Mouse (Mus musculus) hindbrain, embryonic 14.5 days (tissue): Measurements from ENCODE around the gene Acot7. TPM values are rescaled to one million over a fixed set of nuclear protein-coding genes. Genes with fewer than 3 reads are reported as not detected.

Source experiments
- ATAC-seq: fragments of 200-750 bp; cut with Nextera tagmentation; 2 replicates; pipeline ENCODE4 v1.8.0; 2017; ENCODE audit warnings: moderate number of reproducible peaks, mild to moderate bottlenecking, moderate TSS enrichment, moderate library complexity; ENCODE audit not compliant: low FRiP score
- DNase-seq: peaks from one replicate; pipeline ENCODE4 v3.0.0-alpha.2; 2015; ENCODE audit warnings: low spot score
- H3K27ac ChIP-seq: fragments of 300-500 bp; sonication (generic); 2 replicates; pipeline ENCODE4 v1.5.1; 2014; ENCODE audit warnings: mild to moderate bottlenecking, moderate library complexity
- H3K27me3 ChIP-seq: fragments of 300-500 bp; sonication (generic); 2 replicates; pipeline ENCODE4 v1.6.1; 2014; ENCODE audit warnings: mild to moderate bottlenecking, low read length, mixed read lengths; ENCODE audit not compliant: control insufficient read depth, insufficient read depth
- H3K36me3 ChIP-seq: fragments of 300-500 bp; sonication (generic); replicated peaks from 2 replicates; pipeline ENCODE4 v1.6.1; 2014; ENCODE audit not compliant: control insufficient read depth, insufficient read depth
- H3K4me1 ChIP-seq: fragments of 300-500 bp; sonication (generic); replicated peaks from 2 replicates; pipeline ENCODE4 v1.6.1; 2014; ENCODE audit warnings: antibody characterized with exemption, low read length, mixed read lengths; ENCODE audit not compliant: control insufficient read depth, insufficient read depth
- H3K4me2 ChIP-seq: fragments of 300-500 bp; sonication (generic); replicated peaks from 2 replicates; pipeline ENCODE4 v1.6.1; 2014; ENCODE audit warnings: mild to moderate bottlenecking, moderate library complexity
- H3K4me3 ChIP-seq: fragments of 300-500 bp; sonication (generic); replicated peaks from 2 replicates; pipeline ENCODE4 v1.5.1; 2014; ENCODE audit warnings: mild to moderate bottlenecking, low read length
- H3K9ac ChIP-seq: fragments of 300-500 bp; sonication (generic); 2 replicates; pipeline ENCODE4 v1.6.1; 2014
- H3K9me3 ChIP-seq: fragments of 300-500 bp; sonication (generic); 2 replicates; pipeline ENCODE4 v1.6.1; 2016; ENCODE audit warnings: low read length; ENCODE audit not compliant: control insufficient read depth
- WGBS: fragments of 180-500 bp; shearing (Covaris S2); extraction: QIAGEN DNeasy Blood & Tissue Kit; methylation state at CpG from one replicate; pipeline ENCODE4 v1.1.7; 2014; 5-methylcytosine and 5-hydroxymethylcytosine counted together
- polyA plus RNA-seq: library from polyadenylated mRNA; unstranded; fragments of >200 nt; fragmentation: Nextera tagmentation; extraction: Ambion mirVana; gene quantifications from 2 replicates; pipeline ENCODE4 v1.2.1, GENCODE M21; 2014

Acot7 gene
- polyA plus RNA-seq, 1 experiment from 2014 or later, result 352 TPM

DNA sequence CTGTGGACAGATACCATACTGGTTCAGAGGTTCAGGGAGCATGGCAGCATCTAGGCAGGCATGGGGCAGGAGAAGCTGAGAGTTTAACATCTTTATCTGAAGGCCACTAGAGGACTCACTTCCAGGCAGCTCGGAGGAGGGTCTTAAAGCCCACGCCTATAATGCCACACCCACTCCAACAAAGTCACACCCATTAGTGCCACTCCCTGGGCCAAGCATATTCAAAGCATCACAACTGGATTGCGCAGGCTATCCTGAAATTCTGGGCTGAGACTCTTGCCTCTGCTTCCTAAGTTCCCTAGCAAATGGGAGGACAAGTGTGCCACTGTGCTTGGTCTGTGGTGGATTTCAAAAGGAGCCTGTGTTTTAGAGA, 7.2 kb downstream of the Acot7 start:
- H3K4me3 ChIP-seq, result no peak overlapping the region
- no peak for DNase-seq
- WGBS, result 2% methylated on average over 3 of the region's 3 CpGs
- peak; percentile 5; the same call in 1 of the 2 replicates for ATAC-seq
- peak overlapping the region; percentile 76; the same call in 1 of the 2 replicates for H3K27ac ChIP-seq
- H3K4me1 ChIP-seq, result peaks cover 17% of the 10 kb centered on the region
- no peaks in the 10 kb centered on the region for H3K27me3 ChIP-seq
- H3K4me2 ChIP-seq, result peak overlapping the region; percentile 41; the same call in 1 of the 2 replicates
- H3K36me3 ChIP-seq, result peaks cover 7% of the 10 kb centered on the region; the same call in 1 of the 2 replicates
- no peaks in the 10 kb centered on the region for H3K9me3 ChIP-seq
- H3K9ac ChIP-seq, result peak overlapping the region; percentile 43; the same call in 1 of the 2 replicates

DNA sequence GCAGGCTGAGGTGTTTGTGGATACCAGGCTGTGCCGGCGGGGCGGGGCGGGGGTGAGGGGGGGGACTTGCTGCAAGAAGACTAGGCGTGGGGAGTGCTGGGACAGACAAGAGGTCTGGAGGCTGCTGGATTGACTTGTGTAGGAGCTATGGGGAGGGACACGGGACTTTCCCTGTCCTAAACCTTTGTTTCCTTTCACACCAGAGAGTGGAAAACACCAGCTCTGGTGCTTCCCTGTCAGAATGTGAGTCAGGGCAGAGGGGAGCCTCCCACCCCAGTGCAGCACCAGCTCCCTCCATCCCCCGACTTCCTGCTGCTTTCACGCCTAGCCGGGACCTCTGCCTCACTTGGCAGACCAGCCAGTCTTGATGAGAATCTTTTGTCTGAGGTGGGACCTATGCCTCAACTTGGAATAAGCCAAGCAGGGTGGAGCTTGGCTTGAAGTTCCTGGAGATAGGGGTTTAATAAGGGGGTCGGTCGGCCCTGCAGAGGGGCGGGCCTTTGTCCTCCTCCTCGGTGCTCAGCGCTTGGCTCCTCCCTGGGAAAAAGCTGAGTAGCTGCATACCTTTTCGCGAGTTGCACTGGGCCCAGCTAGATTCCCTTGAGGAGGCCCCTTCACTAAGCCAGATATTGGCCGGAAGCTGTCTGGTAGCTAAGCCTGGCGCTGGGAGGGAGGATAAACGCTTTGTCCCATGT, 7.7 kb downstream of the Acot7 start:
- ATAC-seq (peak; percentile 69), DNase-seq (peak; percentile 61)
- peak overlapping the region; percentile 41 for H3K4me2 ChIP-seq
- peak overlapping the region; percentile 76 for H3K27ac ChIP-seq
- H3K27me3 ChIP-seq, result no peaks in the 10 kb centered on the region
- no peaks in the 10 kb centered on the region for H3K9me3 ChIP-seq
- peaks cover 7% of the 10 kb centered on the region; the same call in 1 of the 2 replicates for H3K36me3 ChIP-seq
- H3K4me1 ChIP-seq, result peaks cover 14% of the 10 kb centered on the region
- peak overlapping the region; percentile 43 for H3K9ac ChIP-seq
- WGBS, result 5% methylated on average over 19 of the region's 19 CpGs
- H3K4me3 ChIP-seq, result peak overlapping the region; percentile 3; the same call in 1 of the 2 replicates

DNA sequence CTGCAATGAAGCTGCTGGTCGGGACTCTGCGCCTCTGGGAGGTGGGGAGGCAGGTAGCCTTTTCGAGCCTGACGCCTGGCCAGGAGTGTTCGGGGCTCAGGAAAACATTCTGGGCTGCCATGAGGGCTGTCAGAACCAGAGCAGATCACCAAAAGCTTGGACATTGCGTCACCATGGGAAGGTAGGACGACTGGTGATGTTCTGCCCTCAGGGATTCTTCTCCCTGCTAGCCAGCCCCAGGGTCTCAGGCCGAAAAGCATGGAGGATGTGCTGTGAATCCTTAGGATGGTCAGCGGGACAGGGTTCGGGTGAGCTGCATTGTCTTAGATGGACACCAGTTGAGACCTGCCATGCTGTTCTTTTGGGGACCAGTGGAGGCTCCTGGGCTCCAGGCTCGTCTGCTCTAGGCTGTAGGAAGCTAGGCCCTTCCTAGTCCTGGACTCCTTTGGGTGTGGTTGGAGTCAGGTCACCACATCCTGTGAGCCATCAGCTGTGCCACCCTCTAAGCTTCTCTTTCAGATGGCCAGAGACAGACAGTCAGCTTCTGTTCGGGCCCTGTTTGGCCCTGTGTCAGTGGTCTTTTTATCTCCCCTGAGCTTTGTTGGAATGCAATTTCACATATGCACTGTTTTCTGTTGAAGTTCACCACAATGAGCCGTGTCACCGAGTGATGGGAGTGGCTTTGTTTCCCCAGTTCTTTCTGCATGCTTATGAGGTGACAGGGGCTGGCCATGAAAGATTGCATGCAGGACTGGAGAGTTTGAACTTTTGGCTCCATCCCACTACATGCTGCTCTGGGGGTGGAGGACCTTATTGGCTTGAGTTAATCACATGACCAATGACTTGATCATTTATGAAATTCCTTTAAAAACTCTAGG, 8.5 kb downstream of the Acot7 start:
- 35% methylated on average over 14 of the region's 14 CpGs for WGBS
- ATAC-seq (no peak), DNase-seq (no peak)
- peaks cover 7% of the 10 kb centered on the region; the same call in 1 of the 2 replicates for H3K36me3 ChIP-seq
- H3K27me3 ChIP-seq, result no peaks in the 10 kb centered on the region
- peak overlapping the region; percentile 43 for H3K9ac ChIP-seq
- peak overlapping the region; percentile 76 for H3K27ac ChIP-seq
- peak overlapping the region; percentile 3; the same call in 1 of the 2 replicates for H3K4me3 ChIP-seq
- no peaks in the 10 kb centered on the region for H3K9me3 ChIP-seq
- peaks cover 14% of the 10 kb centered on the region for H3K4me1 ChIP-seq
- H3K4me2 ChIP-seq, result peak overlapping the region; percentile 41

DNA sequence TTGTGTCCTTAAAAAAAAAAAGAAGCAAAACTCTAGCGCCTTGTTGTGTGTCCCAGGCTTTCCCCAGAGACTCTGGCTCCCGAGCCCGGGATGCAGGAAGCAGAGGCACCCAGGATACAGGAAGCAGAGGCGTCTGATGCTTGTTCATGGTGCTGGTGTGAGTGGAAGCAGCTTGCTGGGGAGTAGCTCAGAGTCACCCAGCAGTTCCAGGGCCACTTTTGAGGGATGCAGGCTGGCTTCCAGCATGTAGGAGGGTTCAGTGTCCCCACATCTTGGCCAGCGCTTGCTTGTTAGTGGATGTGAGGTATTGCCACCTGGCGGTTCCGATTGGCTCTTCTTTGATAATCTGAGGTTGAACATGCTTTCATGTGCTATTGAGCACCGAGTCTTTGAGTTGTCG, 9.2 kb downstream of the Acot7 start:
- DNase-seq (no peak), ATAC-seq (no peak)
- 82% methylated on average over 9 of the region's 9 CpGs for WGBS
- H3K27ac ChIP-seq, result no peak overlapping the region
- no peak overlapping the region for H3K9ac ChIP-seq
- H3K36me3 ChIP-seq, result peaks cover 7% of the 10 kb centered on the region; the same call in 1 of the 2 replicates
- H3K4me2 ChIP-seq, result no peak overlapping the region
- peaks cover 14% of the 10 kb centered on the region for H3K4me1 ChIP-seq
- no peak overlapping the region for H3K4me3 ChIP-seq
- no peaks in the 10 kb centered on the region for H3K9me3 ChIP-seq
- H3K27me3 ChIP-seq, result no peaks in the 10 kb centered on the region

DNA sequence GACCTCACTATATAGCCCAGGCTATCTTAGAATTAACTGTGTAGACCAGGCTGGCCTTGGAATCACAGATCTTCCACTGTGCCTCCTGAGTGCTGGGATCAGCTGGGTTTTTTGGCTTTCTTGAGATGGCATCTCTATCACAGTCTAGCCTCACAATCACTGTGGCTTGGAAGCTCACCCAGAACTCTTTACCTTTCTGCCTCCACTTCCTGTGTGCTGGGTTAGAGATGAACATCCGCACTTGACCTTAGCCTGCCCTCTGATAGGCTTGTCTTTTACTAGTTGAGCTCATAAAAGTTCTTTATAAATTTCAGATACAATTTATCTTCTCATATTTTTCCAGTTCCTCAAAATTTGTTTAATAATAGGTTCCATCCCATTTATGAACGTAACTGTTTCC, 10.7 kb downstream of the Acot7 start:
- Histone ChIP-seq H3K27me3 (no peaks in the 10 kb centered on the region), H3K27ac (no peak overlapping the region), H3K9ac (no peak overlapping the region), H3K4me2 (no peak overlapping the region), H3K36me3 (no peaks in the 10 kb centered on the region; the same call in 1 of the 2 replicates), H3K4me3 (no peak overlapping the region), H3K4me1 (peaks cover 20% of the 10 kb centered on the region), H3K9me3 (no peaks in the 10 kb centered on the region)
- no peak for DNase-seq
- 95% methylated on average over 2 of the region's 2 CpGs for WGBS
- no peak for ATAC-seq

DNA sequence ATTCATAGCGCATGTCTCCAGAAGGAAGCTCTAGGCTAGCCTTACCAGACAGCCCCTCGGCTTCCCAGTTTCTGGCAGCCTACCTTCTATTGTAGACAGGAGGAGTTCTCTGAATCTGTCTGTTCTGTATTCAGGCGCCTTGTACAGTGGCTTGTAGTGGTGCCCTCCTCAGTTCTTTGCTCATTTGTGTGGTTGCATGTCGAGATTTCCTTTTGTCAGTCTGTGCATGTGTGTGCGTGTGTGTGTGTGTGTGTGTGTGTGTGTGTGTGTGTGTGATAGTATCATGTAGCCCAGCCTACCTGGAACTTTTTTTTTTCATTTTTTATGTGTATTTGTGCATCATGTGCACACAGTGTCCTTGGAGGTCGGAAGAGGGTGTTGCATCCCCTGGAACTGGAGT, 11.1 kb downstream of the Acot7 start:
- Histone ChIP-seq H3K36me3 (no peaks in the 10 kb centered on the region; the same call in 1 of the 2 replicates), H3K27ac (no peak overlapping the region), H3K4me3 (no peak overlapping the region), H3K9me3 (no peaks in the 10 kb centered on the region), H3K27me3 (no peaks in the 10 kb centered on the region), H3K4me2 (no peak overlapping the region), H3K9ac (no peak overlapping the region), H3K4me1 (peaks cover 20% of the 10 kb centered on the region)
- DNase-seq (no peak), ATAC-seq (no peak)
- 91% methylated on average over 6 of the region's 6 CpGs for WGBS

DNA sequence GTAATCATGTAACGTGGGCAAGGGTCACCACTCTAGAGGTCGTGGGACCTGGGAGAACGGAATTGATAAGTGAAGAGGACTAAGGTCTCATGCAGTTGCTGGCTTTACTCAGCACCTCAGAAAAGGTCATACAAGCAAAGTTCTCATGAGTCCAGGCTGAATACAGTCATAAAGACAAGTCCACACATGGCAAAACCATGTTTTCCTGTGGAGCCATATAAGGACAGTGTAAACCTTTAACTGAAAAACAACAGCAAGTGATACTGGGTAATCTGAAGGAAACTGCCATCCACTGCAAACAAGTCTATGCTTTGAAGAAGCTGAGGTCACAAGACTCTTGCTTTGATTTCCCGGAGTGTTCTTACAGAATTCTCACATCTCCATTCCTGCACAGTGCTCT, 11.8 kb downstream of the Acot7 start:
- Histone ChIP-seq H3K4me1 (peaks cover 20% of the 10 kb centered on the region), H3K4me2 (no peak overlapping the region), H3K9me3 (no peaks in the 10 kb centered on the region), H3K36me3 (no peaks in the 10 kb centered on the region; the same call in 1 of the 2 replicates), H3K4me3 (no peak overlapping the region), H3K27me3 (no peaks in the 10 kb centered on the region), H3K27ac (no peak overlapping the region), H3K9ac (no peak overlapping the region)
- no peak for ATAC-seq
- 87% methylated on average over 4 of the region's 4 CpGs for WGBS
- DNase-seq, result no peak

DNA sequence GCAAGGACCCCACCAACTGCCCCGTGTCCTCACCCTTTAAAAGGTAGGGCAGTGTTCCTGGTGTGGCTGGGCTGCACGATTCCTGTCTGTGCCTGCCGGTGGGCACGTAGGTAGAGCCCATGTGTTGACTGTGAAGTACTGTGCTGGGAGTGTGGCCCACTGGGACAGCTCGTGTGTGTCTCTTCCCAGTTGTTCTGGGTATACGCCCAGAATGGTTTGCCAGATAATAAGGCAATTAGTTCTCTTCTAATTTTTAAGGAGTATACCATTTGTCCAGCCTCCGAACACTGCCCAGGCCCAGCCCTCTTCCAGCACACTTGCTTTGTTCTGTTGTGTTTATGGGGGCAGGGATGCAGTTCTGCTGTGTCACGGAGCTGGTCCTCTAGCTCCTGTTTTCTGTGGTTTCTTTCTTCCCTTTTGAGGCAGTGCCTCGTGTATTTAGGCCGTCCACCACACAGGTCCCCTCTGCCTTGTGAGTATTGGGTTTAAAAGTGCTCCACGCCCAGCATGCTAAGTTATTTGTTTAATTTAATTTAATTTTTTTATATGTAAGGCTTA, 12.2 kb downstream of the Acot7 start:
- 63% methylated on average over 11 of the region's 11 CpGs for WGBS
- DNase-seq (no peak), ATAC-seq (no peak)
- Histone ChIP-seq H3K4me3 (no peak overlapping the region), H3K27ac (no peak overlapping the region), H3K4me1 (peaks cover 20% of the 10 kb centered on the region), H3K9ac (no peak overlapping the region), H3K36me3 (no peaks in the 10 kb centered on the region; the same call in 1 of the 2 replicates), H3K4me2 (no peak overlapping the region), H3K27me3 (no peaks in the 10 kb centered on the region), H3K9me3 (no peaks in the 10 kb centered on the region)

DNA sequence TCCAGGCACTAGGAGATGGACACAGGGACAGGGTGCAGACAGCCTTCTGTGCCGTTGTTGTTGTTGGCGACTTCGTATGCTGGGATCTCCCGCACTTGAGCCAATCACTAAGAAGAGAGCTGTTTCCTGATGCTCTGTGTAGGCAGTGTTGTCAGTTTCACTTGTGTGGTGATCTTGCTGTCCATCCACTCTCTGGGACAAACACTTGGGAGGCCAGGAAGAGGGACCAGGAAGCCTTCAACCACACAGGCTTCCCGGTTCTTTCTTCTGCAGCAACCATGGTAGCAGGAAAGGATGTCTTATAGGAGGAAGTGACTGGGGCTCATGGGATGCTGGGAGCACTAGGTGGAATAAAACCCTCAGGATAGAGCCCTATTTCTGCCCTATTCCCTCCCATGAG, 12.8 kb downstream of the Acot7 start:
- Histone ChIP-seq H3K4me3 (no peak overlapping the region), H3K4me2 (no peak overlapping the region), H3K4me1 (peaks cover 16% of the 10 kb centered on the region), H3K36me3 (no peaks in the 10 kb centered on the region; the same call in 1 of the 2 replicates), H3K27ac (no peak overlapping the region), H3K9ac (no peak overlapping the region), H3K27me3 (no peaks in the 10 kb centered on the region), H3K9me3 (no peaks in the 10 kb centered on the region)
- WGBS, result 71% methylated on average over 5 of the region's 5 CpGs
- DNase-seq (no peak), ATAC-seq (no peak)
